Mouse (Mus musculus) stomach, embryonic 16.5 days (tissue): ENCODE results near the gene Ssbp4. TPM values are rescaled to one million over a fixed set of nuclear protein-coding genes. Genes with fewer than 3 reads are reported as not detected.

ENCODE experiments used
- ATAC-seq: fragments of 200-750 bp; cut with Nextera tagmentation; 2 replicates; pipeline ENCODE4 v1.8.0; 2017; ENCODE audit warnings: moderate number of reproducible peaks, moderate TSS enrichment; ENCODE audit not compliant: insufficient read depth, low FRiP score
- H3K27ac ChIP-seq: fragments of 300-500 bp; sonication (generic); 2 replicates; pipeline ENCODE4 v1.5.1; 2014; ENCODE audit warnings: low read length
- H3K27me3 ChIP-seq: fragments of 300-500 bp; sonication (generic); 2 replicates; pipeline ENCODE4 v1.6.1; 2014; ENCODE audit warnings: low read length, control low read depth, mixed read lengths; ENCODE audit not compliant: control insufficient read depth, insufficient read depth
- H3K36me3 ChIP-seq: fragments of 300-500 bp; sonication (generic); 2 replicates; pipeline ENCODE4 v1.6.1; 2014; ENCODE audit warnings: low read length; ENCODE audit not compliant: control insufficient read depth, insufficient read depth
- H3K4me1 ChIP-seq: fragments of 300-500 bp; sonication (generic); 2 replicates; pipeline ENCODE4 v1.6.1; 2014; ENCODE audit warnings: low read length, control low read depth, mixed read lengths; ENCODE audit not compliant: control insufficient read depth, insufficient read depth
- H3K4me2 ChIP-seq: fragments of 300-500 bp; sonication (generic); 2 replicates; pipeline ENCODE4 v1.6.1; 2014; ENCODE audit warnings: low read depth, low read length, mixed read lengths
- H3K4me3 ChIP-seq: fragments of 300-500 bp; sonication (generic); replicated peaks from 2 replicates; pipeline ENCODE4 v1.5.1; 2014; ENCODE audit warnings: mild to moderate bottlenecking, low read length
- H3K9ac ChIP-seq: fragments of 300-500 bp; sonication (generic); 2 replicates; pipeline ENCODE4 v1.6.1; 2014; ENCODE audit warnings: low read length
- H3K9me3 ChIP-seq: fragments of 300-500 bp; sonication (generic); replicated peaks from 2 replicates; pipeline ENCODE4 v1.6.1; 2016; ENCODE audit warnings: low read length, control low read depth; ENCODE audit not compliant: control insufficient read depth
- WGBS: fragments of 180-500 bp; shearing (Covaris S2); extraction: QIAGEN DNeasy Blood & Tissue Kit; methylation state at CpG from one replicate; pipeline ENCODE4 v1.1.7; 2014; 5-methylcytosine and 5-hydroxymethylcytosine counted together
- polyA plus RNA-seq: library from polyadenylated mRNA; unstranded; fragments of >200 nt; fragmentation: Nextera tagmentation; extraction: Ambion mirVana; gene quantifications from 2 replicates; pipeline ENCODE4 v1.2.1, GENCODE M21; 2015

The Ssbp4 gene
- polyA plus RNA-seq, 1 experiment from 2014 or later, result 68.3 TPM

DNA sequence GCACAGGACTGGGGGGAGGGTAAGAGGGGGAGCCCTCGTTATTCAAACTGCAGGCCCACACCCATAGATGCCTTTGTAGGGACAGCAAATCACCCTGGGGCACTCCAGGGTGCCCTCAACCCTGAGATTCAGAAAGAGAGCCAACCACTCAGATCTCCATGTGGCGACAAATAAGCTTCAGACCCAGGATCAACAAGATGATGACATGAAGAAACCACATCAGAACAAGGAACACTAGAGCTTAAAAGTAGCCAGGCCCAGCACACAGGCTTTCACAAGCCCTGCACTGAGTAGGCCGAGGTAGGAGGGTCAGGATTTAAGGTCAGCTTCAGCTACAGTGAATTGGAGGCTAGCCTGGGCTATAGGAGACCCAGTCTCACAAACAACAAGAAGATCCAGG is 40.2 kb upstream of the Ssbp4 start:
- Histone ChIP-seq H3K27ac (peak overlapping the region; percentile 73), H3K9me3 (no peaks in the 10 kb centered on the region), H3K4me3 (no peak overlapping the region), H3K9ac (peak overlapping the region; percentile 54), H3K27me3 (no peaks in the 10 kb centered on the region), H3K4me1 (peaks cover 27% of the 10 kb centered on the region), H3K4me2 (no peak overlapping the region), H3K36me3 (0 out of 2 replicates have a peak, but pooled peaks cover 8% of the 10 kb centered on the region)
- ATAC-seq, result peak; percentile 4; the same call in 1 of the 2 replicates
- 50% methylated on average over 3 of the region's 3 CpGs for WGBS

DNA sequence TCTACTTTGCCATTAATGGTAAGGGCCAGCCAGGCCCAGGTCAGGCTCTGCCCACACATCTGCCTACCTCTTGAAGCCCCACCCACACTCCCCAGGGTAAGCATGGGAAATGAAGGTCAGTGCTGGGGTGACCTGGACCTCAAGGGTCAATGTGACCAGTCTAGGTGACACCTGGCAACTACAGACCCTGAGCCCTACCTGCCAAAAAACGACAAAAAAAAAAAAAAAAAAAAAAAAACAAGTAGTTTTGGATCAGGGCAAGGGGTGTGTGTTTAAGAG is 39.4 kb upstream of the Ssbp4 start:
- peak overlapping the region; percentile 73; the same call in 1 of the 2 replicates for H3K27ac ChIP-seq
- WGBS, result 29% methylated on average over 1 of the region's 1 CpGs
- H3K4me3 ChIP-seq, result no peak overlapping the region
- no peaks in the 10 kb centered on the region for H3K27me3 ChIP-seq
- H3K9ac ChIP-seq, result no peak overlapping the region
- H3K4me1 ChIP-seq, result peaks cover 27% of the 10 kb centered on the region
- 0 out of 2 replicates have a peak, but pooled peaks cover 8% of the 10 kb centered on the region for H3K36me3 ChIP-seq
- no peak for ATAC-seq
- no peak overlapping the region for H3K4me2 ChIP-seq
- H3K9me3 ChIP-seq, result no peaks in the 10 kb centered on the region

GRCm38 (mm10) chr8:70647343-70648163 is 38.9 kb upstream of the Ssbp4 start:
- H3K36me3 ChIP-seq, result 0 out of 2 replicates have a peak, but pooled peaks cover 8% of the 10 kb centered on the region
- H3K9ac ChIP-seq, result peak overlapping the region; percentile 41
- no peaks in the 10 kb centered on the region for H3K9me3 ChIP-seq
- 46% methylated on average over 8 of the region's 8 CpGs for WGBS
- ATAC-seq, result no peak
- no peak overlapping the region for H3K4me3 ChIP-seq
- H3K4me1 ChIP-seq, result peaks cover 27% of the 10 kb centered on the region
- H3K27me3 ChIP-seq, result no peaks in the 10 kb centered on the region
- H3K27ac ChIP-seq, result peak overlapping the region; percentile 12; the same call in 1 of the 2 replicates
- H3K4me2 ChIP-seq, result no peak overlapping the region

- Histone ChIP-seq H3K4me1 (peaks cover 27% of the 10 kb centered on the region), H3K9ac (no peak overlapping the region), H3K27ac (no peak overlapping the region), H3K36me3 (0 out of 2 replicates have a peak, but pooled peaks cover 6% of the 10 kb centered on the region), H3K27me3 (no peaks in the 10 kb centered on the region), H3K4me2 (no peak overlapping the region), H3K9me3 (no peaks in the 10 kb centered on the region), H3K4me3 (no peak overlapping the region)
- no peak for ATAC-seq
Measured at GRCm38 (mm10) chr8:70646775-70647174, 38.1 kb upstream of the Ssbp4 start.

GRCm38 (mm10) chr8:70646369-70646768 is 37.7 kb upstream of the Ssbp4 start:
- ATAC-seq, result no peak
- no peak overlapping the region for H3K9ac ChIP-seq
- H3K4me3 ChIP-seq, result no peak overlapping the region
- 83% methylated on average over 6 of the region's 6 CpGs for WGBS
- no peaks in the 10 kb centered on the region for H3K27me3 ChIP-seq
- H3K4me1 ChIP-seq, result peaks cover 27% of the 10 kb centered on the region
- no peaks in the 10 kb centered on the region for H3K9me3 ChIP-seq
- 0 out of 2 replicates have a peak, but pooled peaks cover 5% of the 10 kb centered on the region for H3K36me3 ChIP-seq
- H3K27ac ChIP-seq, result no peak overlapping the region
- H3K4me2 ChIP-seq, result no peak overlapping the region

DNA sequence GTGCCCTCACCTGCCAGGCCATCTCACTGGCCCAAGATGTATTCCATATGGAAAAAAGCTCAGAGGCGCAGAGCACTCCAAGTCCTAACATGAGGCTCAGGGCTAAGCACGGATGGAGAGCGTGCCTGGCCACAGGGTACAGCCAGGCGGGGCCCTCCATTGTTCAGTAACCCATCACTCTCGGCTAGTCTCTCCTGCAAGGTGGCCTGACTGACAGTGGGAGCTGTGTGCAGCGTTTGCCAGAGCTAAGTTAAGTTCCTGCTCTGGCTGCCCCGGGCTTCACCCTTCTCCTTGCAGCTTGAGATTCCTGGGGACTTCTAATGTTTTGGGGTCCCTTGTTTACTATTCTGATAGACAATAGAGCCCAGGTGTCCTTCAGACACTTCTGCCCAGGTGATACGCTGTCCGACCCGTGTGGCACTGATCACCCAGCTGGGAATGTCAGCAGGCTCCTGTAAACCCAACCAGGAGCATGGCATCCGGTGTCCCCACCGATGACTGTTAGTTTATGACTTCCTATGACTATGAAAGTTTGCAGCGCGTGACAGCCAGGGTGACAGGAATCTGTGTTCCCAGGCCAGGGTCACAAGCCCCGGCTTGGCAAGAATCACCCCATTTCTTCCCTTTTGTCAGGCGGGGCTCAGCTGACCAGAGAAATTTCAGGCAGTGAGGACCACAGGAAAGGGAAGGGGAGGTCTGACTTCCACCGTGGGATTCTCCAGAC is 37.0 kb upstream of the Ssbp4 start:
- Histone ChIP-seq H3K4me1 (peaks cover 27% of the 10 kb centered on the region), H3K4me2 (no peak overlapping the region), H3K4me3 (no peak overlapping the region), H3K27me3 (no peaks in the 10 kb centered on the region), H3K36me3 (0 out of 2 replicates have a peak, but pooled peaks cover 4% of the 10 kb centered on the region), H3K27ac (no peak overlapping the region), H3K9ac (no peak overlapping the region), H3K9me3 (no peaks in the 10 kb centered on the region)
- WGBS, result 47% methylated on average over 17 of the region's 17 CpGs
- ATAC-seq, result no peak

DNA sequence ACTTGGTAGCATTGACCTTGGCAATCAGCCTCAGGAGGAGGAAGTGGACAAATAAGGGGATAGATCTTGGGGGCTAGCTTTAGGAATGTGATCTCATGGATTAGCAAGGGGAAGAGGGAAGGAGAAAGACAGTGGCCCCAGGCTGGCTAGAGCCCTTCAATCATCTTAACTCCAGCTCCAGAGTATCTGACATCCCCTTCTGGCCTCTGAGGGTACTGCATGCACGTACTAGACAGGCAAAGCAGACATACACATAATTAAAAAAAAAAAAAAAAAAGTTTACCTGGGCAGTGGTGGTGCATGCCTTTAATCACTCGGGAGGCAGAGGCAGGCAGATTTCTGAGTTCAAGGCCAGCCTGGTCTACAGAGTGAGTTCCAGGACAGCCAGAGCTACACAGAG is 35.4 kb upstream of the Ssbp4 start:
- Histone ChIP-seq H3K27ac (no peak overlapping the region), H3K4me2 (no peak overlapping the region), H3K36me3 (no peaks in the 10 kb centered on the region), H3K9me3 (no peaks in the 10 kb centered on the region), H3K4me1 (peaks cover 16% of the 10 kb centered on the region), H3K4me3 (no peak overlapping the region), H3K27me3 (no peaks in the 10 kb centered on the region), H3K9ac (no peak overlapping the region)
- no peak for ATAC-seq
- 86% methylated on average over 2 of the region's 2 CpGs for WGBS

- Histone ChIP-seq H3K4me2 (no peak overlapping the region), H3K36me3 (no peaks in the 10 kb centered on the region), H3K4me3 (no peak overlapping the region), H3K9me3 (no peaks in the 10 kb centered on the region), H3K27me3 (no peaks in the 10 kb centered on the region), H3K27ac (no peak overlapping the region), H3K9ac (no peak overlapping the region), H3K4me1 (peaks cover 10% of the 10 kb centered on the region; the same call in 1 of the 2 replicates)
- WGBS, result 61% methylated on average over 3 of the region's 3 CpGs
- no peak for ATAC-seq
Measured at GRCm38 (mm10) chr8:70643019-70643418, 34.3 kb upstream of the Ssbp4 start.

GRCm38 (mm10) chr8:70638752-70639151 is 30.1 kb upstream of the Ssbp4 start:
- Histone ChIP-seq H3K4me1 (peaks cover 8% of the 10 kb centered on the region), H3K9ac (0 out of 2 replicates have a peak overlapping the region, but pooled peaks have one; percentile 27), H3K36me3 (no peaks in the 10 kb centered on the region), H3K27me3 (no peaks in the 10 kb centered on the region), H3K4me3 (no peak overlapping the region), H3K27ac (no peak overlapping the region), H3K9me3 (no peaks in the 10 kb centered on the region), H3K4me2 (no peak overlapping the region)
- ATAC-seq, result no peak
- WGBS, result 58% methylated on average over 9 of the region's 9 CpGs
